Mouse (Mus musculus) lung, embryonic 14.5 days (tissue): ENCODE data around the gene 4930404H24Rik. TPM values are rescaled to one million over a fixed set of nuclear protein-coding genes. Genes with fewer than 3 reads are reported as not detected.

Experiments used
- ATAC-seq: fragments of 200-750 bp; cut with Nextera tagmentation; 2 replicates; pipeline ENCODE4 v1.8.0; 2017; ENCODE audit warnings: mild to moderate bottlenecking, moderate TSS enrichment, moderate library complexity; ENCODE audit not compliant: insufficient read depth
- DNase-seq: peaks from one replicate; pipeline ENCODE4 v3.0.0-alpha.2; 2015
- H3K27ac ChIP-seq: fragments of 300-500 bp; sonication (generic); 2 replicates; pipeline ENCODE4 v1.5.1; 2014; ENCODE audit warnings: low read depth, mild to moderate bottlenecking, moderate library complexity
- H3K27me3 ChIP-seq: fragments of 300-500 bp; sonication (generic); 2 replicates; pipeline ENCODE4 v1.6.1; 2014; ENCODE audit warnings: low read length, control low read depth; ENCODE audit not compliant: insufficient read depth
- H3K36me3 ChIP-seq: fragments of 300-500 bp; sonication (generic); 2 replicates; pipeline ENCODE4 v1.6.1; 2014; ENCODE audit warnings: control low read depth; ENCODE audit not compliant: insufficient read depth
- H3K4me1 ChIP-seq: fragments of 300-500 bp; sonication (generic); 2 replicates; pipeline ENCODE4 v1.6.1; 2014; ENCODE audit warnings: antibody characterized with exemption, control low read depth; ENCODE audit not compliant: insufficient read depth
- H3K4me2 ChIP-seq: fragments of 300-500 bp; sonication (generic); 2 replicates; pipeline ENCODE4 v1.6.1; 2014; ENCODE audit warnings: mild to moderate bottlenecking
- H3K4me3 ChIP-seq: fragments of 300-500 bp; sonication (generic); 2 replicates; pipeline ENCODE4 v1.5.1; 2014; ENCODE audit warnings: low read depth, low read length
- H3K9ac ChIP-seq: fragments of 300-500 bp; sonication (generic); 2 replicates; pipeline ENCODE4 v1.6.1; 2014
- H3K9me3 ChIP-seq: fragments of 300-500 bp; sonication (generic); 2 replicates; pipeline ENCODE4 v1.6.1; 2016; ENCODE audit warnings: low read depth, low read length, control low read depth
- CTCF ChIP-seq: IDR thresholded peaks from 2 replicates; pipeline ENCODE4 v1.5.1; 2016; ENCODE audit warnings: antibody characterized with exemption, low read depth
- WGBS: fragments of 180-500 bp; shearing (Covaris S2); extraction: QIAGEN DNeasy Blood & Tissue Kit; methylation state at CpG from one replicate; pipeline ENCODE4 v1.1.7; 2014; 5-methylcytosine and 5-hydroxymethylcytosine counted together
- polyA plus RNA-seq: library from polyadenylated mRNA; unstranded; fragments of >200 nt; fragmentation: Nextera tagmentation; extraction: Ambion mirVana; gene quantifications from 2 replicates; pipeline ENCODE4 v1.2.1, GENCODE M21; 2014

Gene 4930404H24Rik
- polyA plus RNA-seq, 1 experiment from 2014 or later: not detected

GRCm38 (mm10) chr2:153447719-153448118 lies 44.9 kb upstream of the 4930404H24Rik start:
- WGBS: 47% methylated on average over 3 of the region's 3 CpGs
- H3K4me2 ChIP-seq: no peak overlapping the region
- peaks cover 2% of the 10 kb centered on the region for H3K4me1 ChIP-seq
- no peaks in the 10 kb centered on the region for H3K27me3 ChIP-seq
- H3K36me3 ChIP-seq: no peaks in the 10 kb centered on the region
- ATAC-seq (no peak), DNase-seq (peak; percentile 56)
- no peak overlapping the region for H3K9ac ChIP-seq
- no peak for TF ChIP-seq CTCF
- H3K4me3 ChIP-seq: no peak overlapping the region
- H3K9me3 ChIP-seq: no peaks in the 10 kb centered on the region
- no peak overlapping the region for H3K27ac ChIP-seq

GRCm38 (mm10) chr2:153448519-153448918 lies 44.1 kb upstream of the 4930404H24Rik start:
- no peaks in the 10 kb centered on the region; the same call in 1 of the 2 replicates for H3K4me1 ChIP-seq
- no peaks in the 10 kb centered on the region for H3K9me3 ChIP-seq
- WGBS: 74% methylated on average over 6 of the region's 6 CpGs
- no peaks in the 10 kb centered on the region for H3K36me3 ChIP-seq
- no peak overlapping the region for H3K9ac ChIP-seq
- DNase-seq (no peak), ATAC-seq (no peak)
- H3K4me2 ChIP-seq: no peak overlapping the region
- no peak overlapping the region for H3K27ac ChIP-seq
- no peaks in the 10 kb centered on the region for H3K27me3 ChIP-seq
- no peak overlapping the region for H3K4me3 ChIP-seq
- no peak for TF ChIP-seq CTCF

- no peak overlapping the region for H3K4me3 ChIP-seq
- DNase-seq (peak; percentile 56), ATAC-seq (peak; percentile 50)
- WGBS: 47% methylated on average over 12 of the region's 12 CpGs
- peak overlapping the region; percentile 36; the same call in 1 of the 2 replicates for H3K27ac ChIP-seq
- H3K27me3 ChIP-seq: no peaks in the 10 kb centered on the region
- H3K9me3 ChIP-seq: no peaks in the 10 kb centered on the region
- no peak for TF ChIP-seq CTCF
- H3K9ac ChIP-seq: 0 out of 2 replicates have a peak overlapping the region, but pooled peaks have one; percentile 9
- H3K4me1 ChIP-seq: peaks cover 4% of the 10 kb centered on the region; the same call in 1 of the 2 replicates
- no peaks in the 10 kb centered on the region for H3K36me3 ChIP-seq
- H3K4me2 ChIP-seq: no peak overlapping the region
Measured at GRCm38 (mm10) chr2:153453961-153454759, 38.4 kb upstream of the 4930404H24Rik start.

- Histone ChIP-seq H3K36me3 (no peaks in the 10 kb centered on the region), H3K9me3 (no peaks in the 10 kb centered on the region), H3K4me1 (peaks cover 4% of the 10 kb centered on the region; the same call in 1 of the 2 replicates), H3K9ac (0 out of 2 replicates have a peak overlapping the region, but pooled peaks have one; percentile 9), H3K27me3 (no peaks in the 10 kb centered on the region), H3K4me3 (no peak overlapping the region), H3K4me2 (no peak overlapping the region), H3K27ac (0 out of 2 replicates have a peak overlapping the region, but pooled peaks have one; percentile 18)
- TF ChIP-seq CTCF: no peak
- ATAC-seq: 0 out of 2 replicates have a peak, but pooled peaks have one; percentile 27
- DNase-seq: no peak
- WGBS: 38% methylated on average over 9 of the region's 9 CpGs
Measured at GRCm38 (mm10) chr2:153454841-153455506, 37.6 kb upstream of the 4930404H24Rik start.

- Histone ChIP-seq H3K4me1 (peaks cover 4% of the 10 kb centered on the region; the same call in 1 of the 2 replicates), H3K27me3 (no peaks in the 10 kb centered on the region), H3K4me3 (no peak overlapping the region), H3K27ac (peak overlapping the region; percentile 76; the same call in 1 of the 2 replicates), H3K9me3 (no peaks in the 10 kb centered on the region), H3K36me3 (no peaks in the 10 kb centered on the region), H3K4me2 (no peak overlapping the region), H3K9ac (no peak overlapping the region)
- WGBS: 29% methylated on average over 4 of the region's 4 CpGs
- TF ChIP-seq CTCF: no peak
- ATAC-seq: no peak
- no peak for DNase-seq
Measured at GRCm38 (mm10) chr2:153457467-153457866, 35.1 kb upstream of the 4930404H24Rik start.

- Histone ChIP-seq H3K27me3 (no peaks in the 10 kb centered on the region), H3K9ac (no peak overlapping the region), H3K4me2 (no peak overlapping the region), H3K27ac (peak overlapping the region; percentile 76), H3K4me3 (no peak overlapping the region), H3K36me3 (no peaks in the 10 kb centered on the region), H3K4me1 (peaks cover 4% of the 10 kb centered on the region; the same call in 1 of the 2 replicates), H3K9me3 (no peaks in the 10 kb centered on the region)
- DNase-seq: peak; percentile 25
- WGBS: 29% methylated on average over 3 of the region's 3 CpGs
- TF ChIP-seq CTCF: no peak
- ATAC-seq: no peak
Measured at GRCm38 (mm10) chr2:153458022-153458441, 34.6 kb upstream of the 4930404H24Rik start.

- Histone ChIP-seq H3K4me3 (no peak overlapping the region), H3K4me1 (no peaks in the 10 kb centered on the region), H3K27ac (no peak overlapping the region), H3K9ac (no peak overlapping the region), H3K4me2 (no peak overlapping the region), H3K27me3 (no peaks in the 10 kb centered on the region), H3K9me3 (no peaks in the 10 kb centered on the region), H3K36me3 (no peaks in the 10 kb centered on the region)
- 71% methylated on average over 3 of the region's 3 CpGs for WGBS
- DNase-seq (peak; percentile 57), ATAC-seq (no peak)
- TF ChIP-seq CTCF: peak; percentile 50
Measured at GRCm38 (mm10) chr2:153463257-153463656, 29.3 kb upstream of the 4930404H24Rik start.
